Mouse (Mus musculus) T-helper 1 cell (primary cell): ENCODE results near the gene Mmp21.
"Not testable (repeated sequence)": the region's sequence is repeated elsewhere in the genome, so short reads cannot be mapped to it uniquely, and the experiment has no call there.

ENCODE experiments used
- in situ Hi-C: fragments of 300-600 bp; cut with MboI, MseI; formaldehyde crosslinking; loops from one replicate; pipeline ENCODE4 v1.15.1; 2025; ENCODE audit warnings: high pct_unique_total_duplicates

Gene Mmp21

GRCm38 (mm10) chr7:133679961-133680360, at the start of gene Mmp21:
Gene Mmp21 (minus strand): TSS chr7:133680061.
- in situ Hi-C loops = no loop called here

- in situ Hi-C loops = loop anchor here (10.0 kb wide), 1 partner anchor 1965 kb away; no protein-coding TSS in a partner anchor
Observed at GRCm38 (mm10) chr7:133729351-133729750, 49.5 kb upstream of the Mmp21 start.

GRCm38 (mm10) chr7:133727027-133727426, 47.2 kb upstream of the Mmp21 start:
- in situ Hi-C loops = loop anchor here (10.0 kb wide), 1 partner anchor 1968 kb away; no protein-coding TSS in a partner anchor

- in situ Hi-C loops = loop anchor here (10.0 kb wide), 1 partner anchor 1969 kb away; no protein-coding TSS in a partner anchor
Observed at GRCm38 (mm10) chr7:133725571-133725970, 45.7 kb upstream of the Mmp21 start.

GRCm38 (mm10) chr7:133724844-133725243, 45.0 kb upstream of the Mmp21 start:
- in situ Hi-C loops = loop anchor here (10.0 kb wide), 1 partner anchor 1970 kb away; no protein-coding TSS in a partner anchor

- in situ Hi-C loops = loop anchor here (10.0 kb wide), 1 partner anchor 1974 kb away; no protein-coding TSS in a partner anchor
Observed at GRCm38 (mm10) chr7:133720616-133721015, 40.8 kb upstream of the Mmp21 start.

- in situ Hi-C loops = no loop called here
Observed at GRCm38 (mm10) chr7:133718580-133718979, 38.7 kb upstream of the Mmp21 start.

- in situ Hi-C loops = no loop called here
Observed at GRCm38 (mm10) chr7:133715387-133715786, 35.5 kb upstream of the Mmp21 start.

GRCm38 (mm10) chr7:133707301-133707700, 27.4 kb upstream of the Mmp21 start:
- in situ Hi-C loops = no loop called here

GRCm38 (mm10) chr7:133703906-133704305, 24.0 kb upstream of the Mmp21 start:
- in situ Hi-C loops = no loop called here

- in situ Hi-C loops = no loop called here
Observed at GRCm38 (mm10) chr7:133702333-133702732, 22.5 kb upstream of the Mmp21 start.

GRCm38 (mm10) chr7:133701366-133701765, 21.5 kb upstream of the Mmp21 start:
- in situ Hi-C loops = no loop called here

- in situ Hi-C loops = no loop called here
Observed at GRCm38 (mm10) chr7:133699885-133700284, 20.0 kb upstream of the Mmp21 start.

GRCm38 (mm10) chr7:133698021-133698709, 18.3 kb upstream of the Mmp21 start:
- in situ Hi-C loops = no loop called here

- in situ Hi-C loops = not testable (repeated sequence)
Observed at GRCm38 (mm10) chr7:133685644-133686043, 5.8 kb upstream of the Mmp21 start.

GRCm38 (mm10) chr7:133684701-133685100, 4.8 kb upstream of the Mmp21 start:
- in situ Hi-C loops = no loop called here

- in situ Hi-C loops = no loop called here
Observed at GRCm38 (mm10) chr7:133684110-133684509, 4.2 kb upstream of the Mmp21 start.

- in situ Hi-C loops = no loop called here
Observed at GRCm38 (mm10) chr7:133683626-133684025, 3.8 kb upstream of the Mmp21 start.

GRCm38 (mm10) chr7:133679439-133679838, 422 bp downstream of the Mmp21 start:
- in situ Hi-C loops = no loop called here

- in situ Hi-C loops = no loop called here
Observed at GRCm38 (mm10) chr7:133678716-133679115, 1.1 kb downstream of the Mmp21 start.

- in situ Hi-C loops = no loop called here
Observed at GRCm38 (mm10) chr7:133676002-133676401, 3.9 kb downstream of the Mmp21 start.

- in situ Hi-C loops = no loop called here
Observed at GRCm38 (mm10) chr7:133670846-133671245, 9.0 kb downstream of the Mmp21 start.

GRCm38 (mm10) chr7:133669946-133670345, 9.9 kb downstream of the Mmp21 start:
- in situ Hi-C loops = no loop called here
